Mouse (Mus musculus) fibroblast of lung, adult 2 months (primary cell): Measurements from ENCODE around the gene Mdk.

Experiments used
- DNase-seq: peaks from one replicate; pipeline ENCODE4 v3.0.0-alpha.2; 2011; ENCODE audit warnings: low read depth

Mdk gene

GRCm38 (mm10) chr2:91958701-91959457, 26.8 kb upstream of the Mdk start:
- DNase-seq = no peak

- no peak for DNase-seq
Measured at GRCm38 (mm10) chr2:91958049-91958448, 26.0 kb upstream of the Mdk start.

- no peak for DNase-seq
Measured at GRCm38 (mm10) chr2:91957096-91957495, 25.0 kb upstream of the Mdk start.

- no peak for DNase-seq
Measured at GRCm38 (mm10) chr2:91955875-91956274, 23.8 kb upstream of the Mdk start.

GRCm38 (mm10) chr2:91955121-91955591, 23.1 kb upstream of the Mdk start:
- no peak for DNase-seq

GRCm38 (mm10) chr2:91953825-91954224, 21.7 kb upstream of the Mdk start:
- DNase-seq = no peak

- peak; percentile 41 for DNase-seq
Measured at GRCm38 (mm10) chr2:91950275-91951085, 18.4 kb upstream of the Mdk start.

GRCm38 (mm10) chr2:91949411-91950274, 17.5 kb upstream of the Mdk start:
- DNase-seq = peak; percentile 20

- no peak for DNase-seq
Measured at GRCm38 (mm10) chr2:91948792-91949241, 16.7 kb upstream of the Mdk start.

GRCm38 (mm10) chr2:91948151-91948509, 16.0 kb upstream of the Mdk start:
- no peak for DNase-seq

GRCm38 (mm10) chr2:91947397-91948150, 15.5 kb upstream of the Mdk start:
- DNase-seq = no peak

GRCm38 (mm10) chr2:91946836-91947235, 14.7 kb upstream of the Mdk start:
- DNase-seq = no peak

GRCm38 (mm10) chr2:91945483-91945882, 13.4 kb upstream of the Mdk start, which contains the start of gene Gm9821:
Gene Gm9821 (plus strand): TSS chr2:91945703.
- no peak for DNase-seq

GRCm38 (mm10) chr2:91944170-91944950, 12.3 kb upstream of the Mdk start:
- DNase-seq = no peak

- no peak for DNase-seq
Measured at GRCm38 (mm10) chr2:91942356-91942755, 10.3 kb upstream of the Mdk start.

GRCm38 (mm10) chr2:91939303-91939935, 7.3 kb upstream of the Mdk start:
- no peak for DNase-seq

GRCm38 (mm10) chr2:91936154-91936553, 4.1 kb upstream of the Mdk start:
- DNase-seq = no peak

- DNase-seq = no peak
Measured at GRCm38 (mm10) chr2:91934826-91935525, 2.9 kb upstream of the Mdk start.

GRCm38 (mm10) chr2:91934016-91934415, 1.9 kb upstream of the Mdk start:
- DNase-seq = no peak
